Mouse (Mus musculus): ENCODE results near the gene Olfr299.

Olfr299 gene

DNA sequence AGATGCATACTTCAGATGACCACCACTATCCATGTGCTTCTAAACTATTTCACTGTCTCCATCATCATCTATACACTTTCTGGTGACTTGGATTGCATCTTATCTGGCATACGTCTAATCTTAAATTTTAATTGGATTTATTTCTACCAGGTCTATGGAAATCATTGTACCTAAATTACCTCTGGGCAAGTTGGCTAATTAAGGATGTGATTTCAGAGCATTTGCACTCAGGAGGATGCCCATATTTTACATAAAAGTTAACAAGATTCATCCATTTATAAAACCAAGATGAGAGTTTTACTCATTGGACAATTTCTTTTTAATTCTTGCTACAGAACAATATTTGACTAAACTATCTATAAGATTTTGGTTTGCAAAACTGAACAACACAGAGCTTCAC, at the start of gene Olfr299:
Olfr299 (plus strand) TSS at position 301 of the 400 bp plus-strand sequence.
- DNase-seq (ENCODE audit: low spot score in 2 of 2): no peak

GRCm38 (mm10) chr7:86492384-86492783, 32.7 kb downstream of the Olfr299 start, which contains the start of gene Olfr298:
Gene Olfr298, minus strand, starts transcription at chr7:86492484.
- no peak for DNase-seq (ENCODE audit: low spot score in 2 of 2)
